Mouse (Mus musculus) heart, adult 2 months (tissue): ENCODE results near the gene Pbx1. TPM values are rescaled to one million over a fixed set of nuclear protein-coding genes. Genes with fewer than 3 reads are reported as not detected.

Experiments
- DNase-seq, 2 experiments: peaks; one replicate each; pipeline ENCODE4 v3.0.0; 2021
- H3K27ac ChIP-seq: fragments of 200-600 bp; 2 replicates; pipeline ENCODE4 v1.8.1; 2022
- H3K27me3 ChIP-seq: fragments of 200-500 bp; 2 replicates; pipeline ENCODE4 v1.6.1; 2012; ENCODE audit warnings: mild to moderate bottlenecking, low read length, inconsistent platforms, mixed read lengths; ENCODE audit not compliant: control insufficient read depth, insufficient read depth
- H3K36me3 ChIP-seq: fragments of 200-500 bp; 2 replicates; pipeline ENCODE4 v1.6.1; 2012; ENCODE audit warnings: low read length, inconsistent platforms; ENCODE audit not compliant: control insufficient read depth, insufficient read depth
- H3K4me1 ChIP-seq: fragments of 200-500 bp; 2 replicates; pipeline ENCODE4 v1.6.1; 2011; ENCODE audit warnings: low read length; ENCODE audit not compliant: control insufficient read depth, insufficient read depth
- H3K4me3 ChIP-seq: fragments of 200-600 bp; 2 replicates; pipeline ENCODE4 v1.8.1; 2022
- H3K79me2 ChIP-seq: fragments of 200-500 bp; replicated peaks from 2 replicates; pipeline ENCODE4 v1.6.1; 2012; ENCODE audit warnings: mild to moderate bottlenecking, inconsistent platforms, low read length, moderate library complexity, mixed read lengths; ENCODE audit not compliant: control insufficient read depth, insufficient read depth
- H3K9ac ChIP-seq: fragments of 200-500 bp; 2 replicates; pipeline ENCODE4 v1.6.1; 2012; ENCODE audit warnings: low read depth, mild to moderate bottlenecking, control low read depth, inconsistent platforms, low read length, mixed read lengths
- CTCF ChIP-seq: fragments of 200-600 bp; IDR thresholded peaks from 2 replicates; pipeline ENCODE4 v1.8.1; 2022; ENCODE audit warnings: antibody characterized with exemption, mild to moderate bottlenecking, moderate library complexity
- EP300 ChIP-seq: fragments of 200-500 bp; IDR thresholded peaks from 2 replicates; pipeline ENCODE4 v1.6.1; 2011; ENCODE audit warnings: low read depth, low read length, control low read depth; ENCODE audit not compliant: insufficient read depth
- POLR2A ChIP-seq: fragments of 200-500 bp; IDR thresholded peaks from 2 replicates; pipeline ENCODE4 v1.6.1; 2011; ENCODE audit warnings: mild to moderate bottlenecking, low read depth, low read length, control low read depth; ENCODE audit not compliant: insufficient read depth
- WGBS: fragments of 180-500 bp; shearing (Covaris S2); methylation state at CpG from one replicate; pipeline ENCODE4 v1.1.7; 2018; 5-methylcytosine and 5-hydroxymethylcytosine counted together
- intact Hi-C: fragments of 180-260 bp; cut with DNase I; formaldehyde crosslinking; loops from one replicate; pipeline ENCODE4 v1.15.1; 2025
- polyA plus RNA-seq: library from polyadenylated mRNA; depleted of rRNA; stranded (reverse); fragments of >200 nt; gene quantifications from 2 replicates; pipeline ENCODE4 v1.2.3, GENCODE M21; 2012
- total RNA-seq, 2 experiments: library from RNA; stranded (reverse); gene quantifications; 2 replicates each; pipeline ENCODE4 v1.2.3; 2021

Gene Pbx1
- total and polyA plus RNA-seq, 3 experiments: 33.1 to 54.7 (median 52.8) TPM

- H3K4me1 ChIP-seq: peaks cover 6% of the 10 kb centered on the region
- no peaks in the 10 kb centered on the region for H3K79me2 ChIP-seq
- TF ChIP-seq EP300: no peak
- TF ChIP-seq POLR2A: no peak
- TF ChIP-seq CTCF: no peak
- 66% methylated on average over 23 of the region's 23 CpGs for WGBS
- H3K4me3 ChIP-seq: no peak overlapping the region
- no peak overlapping the region for H3K9ac ChIP-seq
- DNase-seq: no peak
- H3K27me3 ChIP-seq: no peaks in the 10 kb centered on the region
- intact Hi-C loops: no loop called here
- H3K36me3 ChIP-seq: peaks cover 13% of the 10 kb centered on the region
- H3K27ac ChIP-seq: no peak overlapping the region
Measured at GRCm38 (mm10) chr1:168163521-168164233, 268.4 kb downstream of the Pbx1 start.

- H3K27me3 ChIP-seq: no peaks in the 10 kb centered on the region
- H3K79me2 ChIP-seq: no peaks in the 10 kb centered on the region
- no peak overlapping the region for H3K4me3 ChIP-seq
- 93% methylated on average over 6 of the region's 6 CpGs for WGBS
- intact Hi-C loops: no loop called here
- no peaks in the 10 kb centered on the region for H3K4me1 ChIP-seq
- no peak for TF ChIP-seq EP300
- no peak for TF ChIP-seq CTCF
- no peaks in the 10 kb centered on the region for H3K36me3 ChIP-seq
- no peak for DNase-seq
- H3K9ac ChIP-seq: no peak overlapping the region
- no peak overlapping the region for H3K27ac ChIP-seq
Measured at GRCm38 (mm10) chr1:168139138-168139682, 292.9 kb downstream of the Pbx1 start.

GRCm38 (mm10) chr1:168138669-168139068 is 293.4 kb downstream of the Pbx1 start:
- Histone ChIP-seq H3K4me3 (no peak overlapping the region), H3K9ac (no peak overlapping the region), H3K79me2 (no peaks in the 10 kb centered on the region), H3K4me1 (no peaks in the 10 kb centered on the region), H3K36me3 (no peaks in the 10 kb centered on the region), H3K27ac (no peak overlapping the region), H3K27me3 (no peaks in the 10 kb centered on the region)
- TF ChIP-seq CTCF: no peak
- no peak for TF ChIP-seq POLR2A
- TF ChIP-seq EP300: no peak
- intact Hi-C loops: no loop called here
- DNase-seq: no peak
- 92% methylated on average over 4 of the region's 4 CpGs for WGBS

GRCm38 (mm10) chr1:168137890-168138289 is 294.2 kb downstream of the Pbx1 start:
- WGBS: 87% methylated on average over 5 of the region's 5 CpGs
- Histone ChIP-seq H3K27me3 (no peaks in the 10 kb centered on the region), H3K9ac (no peak overlapping the region), H3K79me2 (no peaks in the 10 kb centered on the region), H3K4me1 (no peaks in the 10 kb centered on the region), H3K36me3 (no peaks in the 10 kb centered on the region), H3K4me3 (no peak overlapping the region), H3K27ac (no peak overlapping the region)
- no peak for DNase-seq
- no peak for TF ChIP-seq POLR2A
- intact Hi-C loops: no loop called here

DNA sequence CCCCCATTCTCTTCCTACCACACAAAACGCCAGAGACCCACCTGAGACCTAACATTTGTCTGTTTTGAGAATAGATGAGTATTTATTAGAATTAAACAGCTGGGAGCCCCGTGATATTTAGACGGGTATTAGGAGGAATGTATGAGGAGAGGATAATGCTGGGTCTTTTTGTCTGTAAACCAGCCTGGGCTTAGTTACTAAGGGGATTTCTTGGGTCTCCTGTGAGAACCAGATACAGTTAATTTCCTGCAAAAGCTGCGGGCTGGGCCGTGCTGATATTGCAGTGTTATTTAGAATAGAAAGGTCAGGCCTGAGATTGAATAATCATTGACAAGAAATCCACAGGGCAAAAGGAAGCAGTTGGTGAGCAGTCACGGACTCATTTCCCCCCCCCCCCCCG is 296.5 kb downstream of the Pbx1 start:
- Histone ChIP-seq H3K4me1 (no peaks in the 10 kb centered on the region), H3K79me2 (no peaks in the 10 kb centered on the region), H3K36me3 (no peaks in the 10 kb centered on the region), H3K9ac (no peak overlapping the region), H3K27ac (no peak overlapping the region), H3K27me3 (no peaks in the 10 kb centered on the region), H3K4me3 (no peak overlapping the region)
- no peak for DNase-seq
- 54% methylated on average over 7 of the region's 7 CpGs for WGBS
- TF ChIP-seq EP300 (no peak), POLR2A (no peak), CTCF (no peak)
- intact Hi-C loops: no loop called here

DNA sequence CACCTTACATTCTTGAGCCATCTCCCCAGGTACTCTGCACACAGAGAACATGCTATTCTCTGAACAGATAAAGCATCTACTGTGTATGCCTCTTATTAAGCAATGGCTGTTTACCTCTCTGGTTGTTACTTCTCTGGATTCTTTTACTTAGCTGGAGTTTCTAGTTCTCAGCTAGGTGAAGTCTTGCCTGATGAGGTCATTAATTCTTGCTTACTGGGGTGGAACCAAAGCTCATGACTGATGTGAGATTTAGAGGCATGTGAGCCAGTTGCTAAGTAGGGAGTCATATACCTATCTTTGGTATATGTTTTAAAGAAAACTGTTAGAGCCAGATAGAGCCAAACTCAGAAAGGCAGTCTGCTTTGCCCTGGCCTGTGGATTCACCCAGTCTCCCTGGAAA is 298.4 kb downstream of the Pbx1 start:
- no peak overlapping the region for H3K9ac ChIP-seq
- H3K79me2 ChIP-seq: no peaks in the 10 kb centered on the region
- no peak overlapping the region for H3K4me3 ChIP-seq
- H3K27me3 ChIP-seq: no peaks in the 10 kb centered on the region
- no peak for DNase-seq
- no peak overlapping the region for H3K27ac ChIP-seq
- intact Hi-C loops: no loop called here
- no peaks in the 10 kb centered on the region for H3K4me1 ChIP-seq
- H3K36me3 ChIP-seq: no peaks in the 10 kb centered on the region
- TF ChIP-seq CTCF: no peak
- no peak for TF ChIP-seq POLR2A
- no peak for TF ChIP-seq EP300

- Histone ChIP-seq H3K36me3 (no peaks in the 10 kb centered on the region), H3K79me2 (no peaks in the 10 kb centered on the region), H3K27ac (no peak overlapping the region), H3K27me3 (no peaks in the 10 kb centered on the region), H3K4me1 (no peaks in the 10 kb centered on the region), H3K9ac (no peak overlapping the region), H3K4me3 (no peak overlapping the region)
- 70% methylated on average over 4 of the region's 4 CpGs for WGBS
- DNase-seq: no peak
- TF ChIP-seq POLR2A: no peak
- no peak for TF ChIP-seq EP300
- no peak for TF ChIP-seq CTCF
- intact Hi-C loops: no loop called here
Measured at GRCm38 (mm10) chr1:168128004-168128403, 304.1 kb downstream of the Pbx1 start.
